Comparison of ENCODE assay signal across 8 mouse cellular contexts in the genomic region with DNA sequence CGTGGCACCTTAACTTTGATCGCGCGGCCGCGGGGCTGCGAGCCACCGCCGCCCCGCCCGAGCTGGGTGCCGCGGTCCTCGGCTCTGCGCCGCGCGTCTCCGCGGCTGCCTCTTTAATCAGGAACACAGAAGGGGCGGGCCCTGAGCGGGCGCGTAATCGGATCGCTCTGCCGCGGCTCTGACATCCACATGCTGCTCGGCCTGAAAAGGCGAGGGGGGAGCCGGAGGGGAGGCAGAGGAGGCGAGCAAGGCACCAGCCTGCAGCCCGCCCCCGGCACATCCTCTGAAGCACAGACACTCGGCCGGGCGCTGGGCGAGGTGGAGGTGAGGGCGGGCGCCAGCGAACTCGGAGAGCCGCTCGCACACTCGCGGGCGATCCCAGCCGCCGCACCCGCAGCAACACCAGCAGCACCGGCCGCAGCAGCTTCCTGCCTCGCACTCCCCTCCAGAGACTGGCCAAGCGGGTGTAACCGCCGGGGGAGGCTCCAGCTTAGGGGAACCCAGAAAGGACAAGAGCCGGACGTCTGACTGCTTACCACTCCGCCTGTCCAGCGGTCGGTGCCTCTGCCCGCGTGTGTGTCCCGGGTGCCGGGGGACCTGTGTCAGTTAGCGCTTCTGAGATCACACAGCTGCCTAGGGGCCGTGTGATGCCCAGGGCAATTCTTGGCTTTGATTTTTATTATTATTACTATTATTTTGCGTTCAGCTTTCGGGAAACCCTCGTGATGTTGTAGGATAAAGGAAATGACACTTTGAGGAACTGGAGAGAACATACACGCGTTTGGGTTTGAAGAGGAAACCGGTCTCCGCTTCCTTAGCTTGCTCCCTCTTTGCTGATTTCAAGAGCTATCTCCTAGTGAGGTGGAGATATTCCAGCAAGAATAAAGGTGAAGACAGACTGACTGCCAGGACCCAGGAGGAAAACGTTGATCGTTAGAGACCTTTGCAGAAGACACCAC. TPM values are rescaled to one million over a fixed set of nuclear protein-coding genes. Genes with fewer than 3 reads are reported as not detected.
DNase-seq lines count a peak whose midpoint lies in the region; ATAC-seq lines count a peak whose summit lies in the region.

A gene (plus strand): TSS at position 128 of the 959 bp plus-strand sequence.

- peak within 1 kb of the TSS; percentile 90 for H3K4me2 ChIP-seq in forebrain, embryonic 13.5 days
- H3K4me2 ChIP-seq in heart, embryonic 15.5 days: peak within 1 kb of the TSS; percentile 99
- peak within 1 kb of the TSS; percentile 76 for H3K4me2 ChIP-seq in liver, embryonic 15.5 days
- peak within 1 kb of the TSS; percentile 96 for H3K4me2 ChIP-seq in neural tube, embryonic 11.5 days (ENCODE audit: low read depth)
- H3K4me2 ChIP-seq in stomach, embryonic 14.5 days (replicated peaks; ENCODE audit: low read depth, low read length): peak within 1 kb of the TSS; percentile 98

- no peaks in the 10 kb centered on the region for H3K36me3 ChIP-seq in forebrain, embryonic 13.5 days (ENCODE audit: poor library complexity, severe bottlenecking)
- H3K36me3 ChIP-seq in heart, embryonic 15.5 days: no peaks in the 10 kb centered on the region
- no peaks in the 10 kb centered on the region for H3K36me3 ChIP-seq in liver, embryonic 15.5 days (replicated peaks)
- no peaks in the 10 kb centered on the region for H3K36me3 ChIP-seq in neural tube, embryonic 11.5 days (ENCODE audit: control insufficient read depth, insufficient read depth, low read length)
- no peaks in the 10 kb centered on the region for H3K36me3 ChIP-seq in stomach, embryonic 14.5 days (ENCODE audit: control insufficient read depth, insufficient read depth, low read length)

- H3K27ac ChIP-seq in forebrain, embryonic 13.5 days: peak within 1 kb of the TSS; percentile 81
- H3K27ac ChIP-seq in heart, embryonic 15.5 days: peak within 1 kb of the TSS; percentile 51
- H3K27ac ChIP-seq in liver, embryonic 15.5 days (replicated peaks): no peak within 1 kb of the TSS
- H3K27ac ChIP-seq in neural tube, embryonic 11.5 days (ENCODE audit: low read depth, low read length): peak within 1 kb of the TSS; percentile 73
- peak within 1 kb of the TSS; percentile 88 for H3K27ac ChIP-seq in stomach, embryonic 14.5 days (ENCODE audit: low read length)

- ATAC-seq in forebrain, embryonic 13.5 days: peak; percentile 88
- peak; percentile 70 for ATAC-seq in heart, embryonic 15.5 days (replicated peaks; ENCODE audit: insufficient number of reproducible peaks, insufficient read depth, low FRiP score, low read depth)
- ATAC-seq in liver, embryonic 15.5 days (ENCODE audit: insufficient read depth): peak; percentile 45; the same call in 1 of the 2 replicates
- ATAC-seq in neural tube, embryonic 11.5 days (ENCODE audit: insufficient read depth, low FRiP score, low TSS enrichment): peak; percentile 78
- ATAC-seq in stomach, embryonic 14.5 days (ENCODE audit: insufficient number of reproducible peaks, insufficient read depth, low FRiP score, low read depth): peak; percentile 78

- H3K4me3 ChIP-seq in forebrain, embryonic 13.5 days: peak within 1 kb of the TSS; percentile 69
- peak within 1 kb of the TSS; percentile 70 for H3K4me3 ChIP-seq in heart, embryonic 15.5 days
- H3K4me3 ChIP-seq in liver, embryonic 15.5 days (replicated peaks): peak within 1 kb of the TSS; percentile 54
- peak within 1 kb of the TSS; percentile 70 for H3K4me3 ChIP-seq in neural tube, embryonic 11.5 days (ENCODE audit: low read depth, low read length)
- peak within 1 kb of the TSS; percentile 58 for H3K4me3 ChIP-seq in stomach, embryonic 14.5 days (ENCODE audit: low read depth, low read length)

- H3K9me3 ChIP-seq in forebrain, embryonic 13.5 days (replicated peaks): no peaks in the 10 kb centered on the region
- no peaks in the 10 kb centered on the region for H3K9me3 ChIP-seq in heart, embryonic 15.5 days (replicated peaks)
- H3K9me3 ChIP-seq in liver, embryonic 15.5 days (replicated peaks): no peaks in the 10 kb centered on the region
- no peaks in the 10 kb centered on the region for H3K9me3 ChIP-seq in neural tube, embryonic 11.5 days (ENCODE audit: control insufficient read depth, low read length)
- no peaks in the 10 kb centered on the region for H3K9me3 ChIP-seq in stomach, embryonic 14.5 days (ENCODE audit: control insufficient read depth, low read depth, low read length)

- H3K27me3 ChIP-seq in forebrain, embryonic 13.5 days: peaks cover 64% of the 10 kb centered on the region
- peaks cover 20% of the 10 kb centered on the region for H3K27me3 ChIP-seq in heart, embryonic 15.5 days
- peaks cover 76% of the 10 kb centered on the region for H3K27me3 ChIP-seq in liver, embryonic 15.5 days
- H3K27me3 ChIP-seq in neural tube, embryonic 11.5 days (ENCODE audit: control insufficient read depth, insufficient read depth, low read length): peaks cover 2% of the 10 kb centered on the region; the same call in 1 of the 2 replicates
- 0 out of 2 replicates have a peak, but pooled peaks cover 2% of the 10 kb centered on the region for H3K27me3 ChIP-seq in stomach, embryonic 14.5 days (ENCODE audit: control insufficient read depth, insufficient read depth, low read length)

- WGBS in forebrain, embryonic 13.5 days: under 1% methylated on average over 69 of the region's 76 CpGs
- WGBS in heart, embryonic 15.5 days: under 1% methylated on average over 75 of the region's 76 CpGs
- WGBS in liver, embryonic 15.5 days (ENCODE audit: insufficient replicate concordance): under 1% methylated on average over 76 of the region's 76 CpGs
- under 1% methylated on average over 74 of the region's 76 CpGs for WGBS in neural tube, embryonic 11.5 days
- WGBS in stomach, embryonic 14.5 days: under 1% methylated on average over 73 of the region's 76 CpGs

- peaks cover 43% of the 10 kb centered on the region for H3K4me1 ChIP-seq in forebrain, embryonic 13.5 days
- peaks cover 36% of the 10 kb centered on the region for H3K4me1 ChIP-seq in heart, embryonic 15.5 days (replicated peaks)
- peaks cover 11% of the 10 kb centered on the region for H3K4me1 ChIP-seq in liver, embryonic 15.5 days (replicated peaks)
- H3K4me1 ChIP-seq in neural tube, embryonic 11.5 days (ENCODE audit: control insufficient read depth, insufficient read depth, low read length): peaks cover 18% of the 10 kb centered on the region
- H3K4me1 ChIP-seq in stomach, embryonic 14.5 days (ENCODE audit: control insufficient read depth, insufficient read depth, low read length): peaks cover 2% of the 10 kb centered on the region; the same call in 1 of the 2 replicates

- peak within 1 kb of the TSS; percentile 85 for H3K9ac ChIP-seq in forebrain, embryonic 13.5 days
- H3K9ac ChIP-seq in heart, embryonic 15.5 days: peak within 1 kb of the TSS; percentile 70
- no peak within 1 kb of the TSS for H3K9ac ChIP-seq in liver, embryonic 15.5 days
- peak within 1 kb of the TSS; percentile 77 for H3K9ac ChIP-seq in neural tube, embryonic 11.5 days (ENCODE audit: low read length)
- peak within 1 kb of the TSS; percentile 51 for H3K9ac ChIP-seq in stomach, embryonic 14.5 days (replicated peaks; ENCODE audit: low read depth, low read length)

- peak; percentile 68 for DNase-seq in CD4-positive, CD25-positive, alpha-beta regulatory T cell, adult 2 months (ENCODE audit: low read depth, low spot score)
- DNase-seq in c-Kit-positive CD71-positive TER-119-negative erythroid progenitor cells, embryonic 14.5 days (ENCODE audit: low read depth): peak; percentile 8
- DNase-seq in kidney, postnatal 10 days: peak; percentile 93
- DNase-seq in neural tube, embryonic 11.5 days (ENCODE audit: low spot score): peak; percentile 90

RNA-seq across cellular contexts. Expression of the gene that starts here (rescaled TPM):
- polyA plus RNA-seq in forebrain, embryonic 13.5 days (2015; fragmentation: Nextera tagmentation; extraction: Ambion mirVana): 19.5 and 28.3 TPM in 2 replicates
- polyA plus RNA-seq in heart, embryonic 15.5 days (2015; fragmentation: Nextera tagmentation; extraction: Ambion mirVana): 7.5 and 8.7 TPM in 2 replicates
- 0.71 and 0.75 TPM in 2 replicates for polyA plus RNA-seq in liver, embryonic 15.5 days (2015; fragmentation: Nextera tagmentation; extraction: Ambion mirVana)
- 35.6 and 40.9 TPM in 2 replicates for polyA plus RNA-seq in neural tube, embryonic 11.5 days (2014; fragmentation: Nextera tagmentation; extraction: Ambion mirVana)
- polyA plus RNA-seq in stomach, embryonic 14.5 days (2014; fragmentation: Nextera tagmentation; extraction: Ambion mirVana): 39.9 and 45.6 TPM in 2 replicates

Comparison
In these comparisons a context has a peak if more than half of its experiments do, and no peak if none do; other contexts are left out.
1. Peak in ATAC-seq, H3K4me3 ChIP-seq and H3K4me2 ChIP-seq in liver, embryonic 15.5 days; RNA of the gene not detected or under 1 TPM.
2. DNase-seq: peak in every context shown above with its lines; median percentile 93 in kidney, postnatal 10 days; 90 in neural tube, embryonic 11.5 days; 68 in CD4-positive, CD25-positive, alpha-beta regulatory T cell, adult 2 months; 8 in c-Kit-positive CD71-positive TER-119-negative erythroid progenitor cells, embryonic 14.5 days.